Mouse (Mus musculus): ENCODE results near the gene Ccdc153. TPM values are rescaled to one million over a fixed set of nuclear protein-coding genes. Genes with fewer than 3 reads are reported as not detected.

Ccdc153 gene
- total RNA-seq, 2 experiments from 2014 or later = 1.3 to 2.7 TPM

GRCm38 (mm10) chr9:44268027-44268360 is 27.5 kb downstream of the Ccdc153 start:
- DNase-seq (ENCODE audit: low spot score in 2 of 2) = peak; percentile 81 to 84
- intact Hi-C loops (cut with DNase I) = loop anchor here (1.0 kb wide), 1 partner anchor 30 kb away; no protein-coding TSS in a partner anchor

- DNase-seq (ENCODE audit: low spot score in 2 of 2) = no peak
- intact Hi-C loops (cut with DNase I) = loop anchor here (1.0 kb wide), 1 partner anchor 30 kb away; no protein-coding TSS in a partner anchor
These were observed 28.0 kb downstream of the Ccdc153 start, which contains the start of gene Nlrx1 for GRCm38 (mm10) chr9:44268432-44268831. TSS of gene Nlrx1 (minus strand) at chr9:44268599.

GRCm38 (mm10) chr9:44269077-44269476 is 28.6 kb downstream of the Ccdc153 start:
- DNase-seq (ENCODE audit: low spot score in 2 of 2) = no peak
- intact Hi-C loops (cut with DNase I) = no loop called here

GRCm38 (mm10) chr9:44269973-44270372 is 29.5 kb downstream of the Ccdc153 start:
- no peak for DNase-seq (ENCODE audit: low spot score in 2 of 2)
- intact Hi-C loops (cut with DNase I) = no loop called here

GRCm38 (mm10) chr9:44283183-44283582 is 42.7 kb downstream of the Ccdc153 start:
- DNase-seq (ENCODE audit: low spot score in 2 of 2) = no peak
- intact Hi-C loops (cut with DNase I) = no loop called here

GRCm38 (mm10) chr9:44286256-44286850 is 45.9 kb downstream of the Ccdc153 start:
- DNase-seq (ENCODE audit: low spot score in 2 of 2) = no peak
- intact Hi-C loops (cut with DNase I) = no loop called here

GRCm38 (mm10) chr9:44287003-44287400 is 46.5 kb downstream of the Ccdc153 start:
- intact Hi-C loops (cut with DNase I) = no loop called here
- DNase-seq (ENCODE audit: low spot score in 2 of 2) = peak in 1 of 2 experiments; percentile 18

GRCm38 (mm10) chr9:44287401-44288075 is 47.1 kb downstream of the Ccdc153 start:
- intact Hi-C loops (cut with DNase I) = no loop called here
- peak; percentile 36 to 52 for DNase-seq (ENCODE audit: low spot score in 2 of 2)

GRCm38 (mm10) chr9:44288076-44288958 is 47.8 kb downstream of the Ccdc153 start, which contains the start of gene Abcg4:
TSS of gene Abcg4 (minus strand) at chr9:44288615.
- intact Hi-C loops (cut with DNase I) = no loop called here
- peak; percentile 66 to 75 for DNase-seq (ENCODE audit: low spot score in 2 of 2)

- no peak for DNase-seq (ENCODE audit: low spot score in 2 of 2)
- intact Hi-C loops (cut with DNase I) = no loop called here
These were observed 48.4 kb downstream of the Ccdc153 start for GRCm38 (mm10) chr9:44288959-44289291.

GRCm38 (mm10) chr9:44292490-44292889 is 52.0 kb downstream of the Ccdc153 start:
- no peak for DNase-seq (ENCODE audit: low spot score in 2 of 2)
- intact Hi-C loops (cut with DNase I) = no loop called here

Other genes with a start within 250 kb of the Ccdc153 start
- gene Thy1, start 197.3 kb upstream of the Ccdc153 start, total RNA-seq (2021) = 100 to 1,000 TPM; 821 to 972 TPM
- 100 to 1,000 TPM; 110 to 113 TPM for gene Usp2, start 173.7 kb upstream of the Ccdc153 start, total RNA-seq (2021)
- gene Mfrp, start 138.9 kb upstream of the Ccdc153 start, total RNA-seq (2021) = under 1 TPM in 1 of 2 experiments, not detected in 1; 0.22 TPM
- 10 to 100 TPM; 15.1 to 19.3 TPM for gene C1qtnf5, start 133.4 kb upstream of the Ccdc153 start, total RNA-seq (2021)
- 1 to 10 TPM in 1 of 2 experiments, not detected in 1; 1.0 TPM for gene Gm49380, start 127.2 kb upstream of the Ccdc153 start, total RNA-seq (2021)
- gene Rnf26, start 127.2 kb upstream of the Ccdc153 start, total RNA-seq (2021) = 10 to 100 TPM; 29.2 to 35.7 TPM
- gene Mcam, start 106.2 kb upstream of the Ccdc153 start, total RNA-seq (2021) = 10 to 100 TPM; 14.9 to 18.4 TPM
- gene Cbl, start 6.6 kb upstream of the Ccdc153 start, total RNA-seq (2021) = 10 to 100 TPM; 45.2 to 65.1 TPM
- under 1 TPM; 0.57 to 0.82 TPM for gene Pdzd3, start 10.8 kb downstream of the Ccdc153 start, total RNA-seq (2021)
- 10 to 100 TPM; 12.1 to 14.1 TPM for gene Nlrx1, start 27.9 kb downstream of the Ccdc153 start, total RNA-seq (2021)
- gene Abcg4, start 47.9 kb downstream of the Ccdc153 start, total RNA-seq (2021) = 10 to 100 TPM; 56.6 to 65.0 TPM
- 10 to 100 TPM; 24.4 to 31.8 TPM for gene Hinfp, start 65.0 kb downstream of the Ccdc153 start, total RNA-seq (2021)
- gene C2cd2l, start 79.6 kb downstream of the Ccdc153 start, total RNA-seq (2021) = 100 to 1,000 TPM; 213 to 219 TPM
- 10 to 100 TPM; 12.3 to 15.8 TPM for gene Dpagt1, start 85.3 kb downstream of the Ccdc153 start, total RNA-seq (2021)
- 10 to 100 TPM; 53.2 to 62.5 TPM for gene H2afx, start 94.0 kb downstream of the Ccdc153 start, total RNA-seq (2021)
- gene Hmbs, start 103.6 kb downstream of the Ccdc153 start, total RNA-seq (2021) = 10 to 100 TPM; 17.9 to 18.0 TPM
- 10 to 100 TPM; 52.5 to 55.5 TPM for gene Vps11, start 121.0 kb downstream of the Ccdc153 start, total RNA-seq (2021)
- gene Hyou1, start 138.8 kb downstream of the Ccdc153 start, total RNA-seq (2021) = 100 to 1,000 TPM; 113 to 146 TPM
- gene Slc37a4, start 156.2 kb downstream of the Ccdc153 start, total RNA-seq (2021) = 10 to 100 TPM; 27.6 to 33.4 TPM
- gene Rps25, start 166.5 kb downstream of the Ccdc153 start, total RNA-seq (2021) = 100 to 1,000 TPM; 631 to 695 TPM
- 10 to 100 TPM; 67.0 to 69.5 TPM for gene Trappc4, start 166.9 kb downstream of the Ccdc153 start, total RNA-seq (2021)
- 10 to 100 TPM; 17.6 to 20.7 TPM for gene Ccdc84, start 177.9 kb downstream of the Ccdc153 start, total RNA-seq (2021)
- not detected for gene Foxr1, start 200.5 kb downstream of the Ccdc153 start, total RNA-seq (2021)
- gene Upk2, start 214.3 kb downstream of the Ccdc153 start, total RNA-seq (2021) = not detected
- gene Bcl9l, start 242.1 kb downstream of the Ccdc153 start, total RNA-seq (2021) = 10 to 100 TPM; 58.1 to 70.0 TPM

Measured in left cerebral cortex, postnatal 36 days (tissue).